Mouse (Mus musculus) CD8-positive naive resting alpha-beta T cell, adult 2 months (primary cell): Measurements from ENCODE around the gene Dusp23.
A peak's percentile ranks its signal among the peaks of the same experiment; 100 is the strongest.

Source experiments
- DNase-seq, 2 experiments: peaks; one replicate each; pipeline ENCODE4 v3.0.0; 2022; ENCODE audit warnings: low read depth in 2 of 2, low spot score in 2 of 2

The Dusp23 gene

DNA sequence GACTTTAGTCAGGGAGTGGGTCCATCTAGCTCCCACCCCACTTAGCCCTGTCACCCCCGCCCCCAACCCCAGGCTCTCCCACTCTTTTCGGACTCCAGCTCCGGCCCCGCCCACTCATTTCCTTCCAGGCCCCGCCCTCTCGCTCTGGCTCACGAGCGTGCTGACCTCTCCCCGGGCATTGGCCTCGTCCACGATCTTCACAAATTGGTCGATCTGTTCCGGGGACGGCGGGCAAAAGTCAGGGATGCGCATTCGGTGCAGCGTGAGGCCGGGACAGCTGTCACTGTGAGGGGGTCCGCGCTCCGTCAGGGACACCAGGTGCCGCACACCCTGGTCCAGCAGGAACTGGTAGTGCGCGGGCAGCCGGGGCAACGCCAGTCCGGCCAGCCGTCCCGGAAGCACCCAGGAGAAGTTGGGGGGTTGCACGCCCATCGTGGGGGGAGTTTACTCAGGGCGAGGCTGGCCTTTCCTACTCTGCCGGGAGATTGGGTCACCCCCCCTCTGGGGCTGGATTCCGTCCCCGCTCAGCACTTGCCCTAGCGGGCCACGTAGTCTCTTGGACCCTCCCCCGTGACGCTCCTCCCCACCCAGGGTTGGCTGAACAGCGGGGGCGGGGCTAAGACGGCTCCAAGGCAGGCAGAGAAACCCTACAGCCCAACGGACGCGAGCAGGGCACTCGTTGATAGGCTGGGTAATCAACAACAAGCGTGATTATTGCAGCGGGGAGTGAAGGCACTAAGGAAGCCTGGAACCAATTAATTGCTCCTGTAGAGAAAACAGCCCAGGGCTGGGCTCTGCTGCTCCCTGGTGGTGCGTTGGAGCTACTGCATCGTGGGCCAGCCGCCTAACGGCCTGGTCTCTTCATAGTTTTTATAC lies at the start of gene Dusp23:
Gene Dusp23 (minus strand): TSS at position 512 of the 876 bp plus-strand sequence.
- peak; percentile 89 to 90 for DNase-seq

DNA sequence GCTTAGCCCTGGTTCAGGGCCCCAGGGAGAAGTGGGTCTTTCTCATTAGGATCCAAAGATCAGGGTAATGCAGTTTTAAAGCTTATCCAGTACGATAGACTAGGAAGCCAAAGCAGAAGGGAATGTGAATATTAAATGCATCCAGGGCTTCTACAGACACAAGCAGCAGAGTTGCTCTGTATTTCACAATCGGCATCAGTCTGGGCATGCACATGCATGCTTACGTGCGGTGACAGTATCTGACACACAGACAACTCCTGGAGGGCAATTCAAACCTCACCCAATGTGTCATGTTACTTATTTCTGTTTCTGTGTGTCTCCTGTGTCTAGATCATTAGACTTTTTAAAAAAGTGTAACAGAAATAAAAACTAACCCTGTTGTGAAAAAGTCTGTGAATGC lies 48.0 kb upstream of the Dusp23 start:
- DNase-seq: no peak

DNA sequence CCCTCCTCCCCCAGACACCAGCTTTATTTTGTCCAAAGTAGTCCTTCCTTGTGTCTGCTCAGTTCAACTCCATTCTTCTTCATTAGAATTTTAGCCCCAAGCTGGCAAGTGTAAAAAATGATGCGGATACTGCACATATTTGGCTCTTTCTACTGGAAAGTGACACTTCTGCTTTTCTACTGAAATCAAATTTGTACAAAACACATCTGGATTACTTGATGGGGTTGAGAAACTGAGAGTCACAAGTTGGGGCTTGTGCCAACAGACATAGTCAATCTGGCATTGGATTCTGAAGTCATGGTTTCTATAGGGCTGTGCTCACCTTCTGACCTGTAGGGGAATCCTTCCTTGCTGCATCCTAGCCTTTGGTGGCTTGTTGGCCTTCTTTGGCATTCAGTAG lies 38.0 kb upstream of the Dusp23 start:
- DNase-seq: no peak

DNA sequence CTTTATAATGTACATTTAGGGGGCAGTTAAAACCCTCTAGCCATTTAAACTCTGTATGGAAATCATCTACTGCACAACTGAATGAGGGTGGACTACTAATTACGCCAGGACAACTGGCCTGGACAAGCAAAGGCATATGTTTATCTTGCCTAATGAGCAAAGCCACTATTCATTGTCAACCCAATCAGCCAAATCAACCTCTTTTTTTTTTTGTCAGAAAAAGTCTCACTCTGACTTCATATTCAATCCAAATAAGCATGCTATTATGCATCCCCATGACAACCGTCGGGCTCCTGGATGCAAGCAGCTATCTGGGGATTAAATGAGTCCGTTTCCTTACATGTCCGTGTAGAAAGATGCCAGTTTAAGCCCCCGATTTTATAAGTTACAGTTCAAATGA lies 34.8 kb upstream of the Dusp23 start:
- DNase-seq: no peak

DNA sequence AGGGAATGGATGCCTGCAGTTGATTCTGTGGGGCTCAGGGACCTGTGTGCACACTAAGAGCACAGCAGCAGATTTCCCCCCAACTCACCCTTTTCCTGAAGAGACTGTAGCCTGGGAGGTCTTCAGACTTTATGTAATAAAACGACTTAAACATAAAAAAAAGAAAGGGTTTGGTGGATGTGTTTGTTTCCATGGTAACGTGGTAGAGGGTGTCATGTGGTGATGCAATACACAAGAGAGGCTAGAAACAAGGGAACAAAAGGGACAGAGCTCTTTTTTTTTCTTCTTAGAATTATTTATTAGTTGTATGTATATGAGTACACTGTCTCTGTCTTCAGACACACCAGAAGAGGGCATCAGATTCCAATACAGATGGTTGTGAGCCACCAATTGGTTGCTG lies 32.7 kb upstream of the Dusp23 start:
- no peak for DNase-seq

DNA sequence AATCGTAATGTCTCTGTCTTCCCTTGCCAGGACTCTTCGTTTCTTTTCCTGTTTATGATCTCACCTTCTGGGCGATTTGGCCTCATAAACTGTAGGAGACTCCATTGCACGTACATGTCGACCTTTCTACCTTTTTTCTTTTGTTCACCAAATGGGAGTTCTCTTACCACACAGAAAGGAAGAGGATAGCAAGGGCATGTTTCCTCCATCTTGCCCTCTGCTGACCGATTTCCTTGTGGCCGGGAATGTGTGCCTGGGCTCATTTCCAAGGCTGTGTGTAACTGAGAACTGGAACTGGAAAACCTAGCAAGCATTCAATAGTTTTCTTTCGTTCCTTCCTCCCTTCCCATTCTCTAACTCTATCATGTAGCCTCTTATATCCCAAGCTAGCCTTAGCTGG lies 26.9 kb upstream of the Dusp23 start:
- no peak for DNase-seq

- no peak for DNase-seq
Measured at GRCm38 (mm10) chr1:172657266-172657665, 24.5 kb upstream of the Dusp23 start.

DNA sequence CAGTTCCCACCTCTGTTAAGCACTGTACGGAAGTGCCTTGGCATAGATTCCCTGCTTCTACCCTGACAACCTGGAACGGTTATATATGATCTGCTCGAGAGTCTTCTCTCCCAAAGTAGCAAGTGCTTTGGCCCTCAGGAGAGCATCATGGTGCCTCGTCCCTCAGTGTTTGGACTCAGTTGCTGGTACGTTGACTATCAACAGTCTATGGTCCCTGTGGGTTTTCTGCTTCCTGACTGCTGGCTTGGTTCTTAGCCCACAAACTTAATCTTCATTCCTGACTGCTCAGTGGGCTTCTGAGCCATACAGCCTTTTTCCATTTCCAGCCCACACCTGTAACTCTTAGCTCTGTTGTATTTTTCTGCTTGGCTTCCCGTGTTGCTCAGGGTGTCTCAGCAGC lies 21.1 kb upstream of the Dusp23 start:
- DNase-seq: no peak

DNA sequence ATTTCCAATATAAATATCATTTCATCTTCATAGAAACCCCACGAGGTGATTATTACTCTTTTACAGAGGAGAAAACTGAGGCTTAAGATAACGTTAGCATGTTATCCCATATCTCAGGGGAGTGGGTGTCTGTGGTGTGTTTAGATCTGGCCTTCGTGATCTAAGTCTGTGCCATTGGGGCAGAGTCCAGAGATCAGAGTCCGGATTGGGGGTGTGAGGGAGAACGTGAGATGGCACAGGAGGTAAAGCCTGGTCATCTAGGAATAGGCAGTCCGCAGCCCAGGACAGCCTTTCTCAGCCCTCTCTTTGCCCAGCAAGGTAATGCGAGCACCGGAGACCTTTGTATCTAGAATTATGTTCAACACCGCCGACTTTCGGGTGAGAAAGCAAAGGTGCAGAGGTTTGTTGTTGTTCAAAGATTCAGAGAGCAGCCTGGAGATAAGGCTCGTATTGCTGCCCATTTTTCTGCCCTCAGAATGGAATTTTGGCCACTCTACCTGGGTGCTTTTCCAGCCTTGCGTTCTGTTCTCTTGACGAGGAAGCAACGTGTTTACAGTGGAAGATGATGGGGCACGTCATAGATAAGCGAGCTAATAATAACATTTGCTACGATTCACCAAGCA lies 19.4 kb upstream of the Dusp23 start:
- DNase-seq: no peak

DNA sequence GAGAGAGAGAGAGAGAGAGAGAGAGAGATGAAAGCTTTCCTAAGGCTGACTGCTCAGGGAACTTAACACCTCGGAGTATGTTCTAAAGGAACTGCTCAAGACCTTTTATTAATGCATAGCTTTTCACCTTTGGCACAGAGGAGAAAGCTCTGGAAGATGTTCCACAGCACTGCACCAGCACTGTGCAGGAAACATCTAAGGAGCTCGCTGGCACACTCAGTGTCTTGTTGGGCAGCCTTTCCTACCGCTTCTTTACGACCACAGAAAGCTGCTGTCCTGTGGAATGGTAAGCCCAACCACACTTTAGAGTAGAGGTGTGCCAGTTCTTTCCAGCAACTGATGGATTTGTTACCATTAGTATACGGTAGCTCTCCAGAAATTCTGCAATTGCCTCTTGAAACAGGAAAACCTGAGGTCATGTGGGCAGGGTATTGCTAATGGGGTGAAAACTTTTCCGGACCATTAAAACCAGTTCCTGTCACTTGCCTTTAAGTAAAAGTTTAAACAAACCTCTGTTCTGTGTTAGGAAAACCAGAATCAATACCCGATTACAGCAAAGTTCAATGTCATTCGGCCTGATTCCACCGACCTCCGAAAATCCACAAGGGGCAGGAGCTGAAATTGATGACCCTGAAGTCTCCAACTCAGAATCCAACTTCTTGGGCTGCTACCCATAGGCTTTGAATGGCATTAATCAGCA lies 18.7 kb upstream of the Dusp23 start:
- DNase-seq: no peak

DNA sequence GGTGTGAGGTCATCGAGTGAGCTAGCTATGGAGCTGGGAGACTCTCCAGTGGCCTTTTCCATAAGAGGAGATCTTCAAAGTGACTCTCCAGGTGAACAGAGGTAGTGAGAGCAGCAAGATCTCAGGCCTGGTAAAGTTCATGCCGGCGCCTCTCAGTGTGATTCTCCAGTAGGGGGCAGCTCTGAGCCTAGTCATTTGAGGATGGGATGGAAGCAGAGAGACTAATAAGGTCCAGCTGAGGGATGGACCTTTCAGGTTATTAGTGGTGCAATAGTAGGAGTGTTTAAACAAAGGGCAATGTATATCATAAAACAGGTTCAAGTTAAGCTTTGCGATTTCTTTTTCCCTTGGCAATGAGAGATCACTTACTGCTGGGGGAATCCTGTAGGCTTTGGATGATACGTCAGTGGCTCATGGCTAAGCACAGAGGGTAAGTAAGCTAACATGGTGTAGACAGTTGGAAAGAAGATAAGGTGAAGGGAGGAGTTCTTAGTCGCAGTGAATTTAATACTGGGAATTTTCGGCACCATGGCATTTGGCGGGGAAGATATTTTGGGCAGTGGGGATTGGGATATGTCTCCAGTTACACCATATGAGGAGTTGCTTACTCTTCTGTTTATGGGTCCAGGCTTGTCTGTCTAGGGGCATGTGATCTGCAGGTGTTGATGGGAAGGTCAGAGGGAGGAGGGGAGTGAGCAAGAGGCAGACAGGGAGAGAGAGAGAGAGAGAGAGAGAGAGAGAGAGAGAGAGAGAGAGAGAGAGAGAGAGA lies 17.9 kb upstream of the Dusp23 start:
- no peak for DNase-seq

GRCm38 (mm10) chr1:172649396-172649795 lies 16.6 kb upstream of the Dusp23 start:
- DNase-seq: no peak

DNA sequence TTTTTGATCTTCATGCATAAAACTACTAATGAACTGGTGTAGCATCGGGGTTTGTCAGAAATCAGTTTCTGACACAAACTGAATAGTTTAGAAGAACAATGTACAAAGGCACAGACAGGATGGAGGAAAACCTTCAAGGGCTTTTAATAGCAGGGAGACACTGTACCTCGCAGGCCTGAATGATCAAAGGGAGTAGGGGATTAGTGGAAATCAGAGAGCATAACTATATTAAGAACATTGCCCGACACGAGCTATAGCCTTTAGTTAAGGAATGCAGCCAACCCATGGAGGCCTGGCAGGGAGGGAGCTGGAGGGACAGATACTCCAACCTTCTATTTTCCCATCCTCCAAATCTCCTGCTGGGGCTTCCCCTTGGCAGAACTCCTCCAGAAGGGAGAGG lies 14.5 kb upstream of the Dusp23 start:
- DNase-seq: no peak

GRCm38 (mm10) chr1:172638781-172639180 lies 6.0 kb upstream of the Dusp23 start:
- DNase-seq: no peak

- no peak for DNase-seq
Measured at GRCm38 (mm10) chr1:172637801-172638200, 5.0 kb upstream of the Dusp23 start.

DNA sequence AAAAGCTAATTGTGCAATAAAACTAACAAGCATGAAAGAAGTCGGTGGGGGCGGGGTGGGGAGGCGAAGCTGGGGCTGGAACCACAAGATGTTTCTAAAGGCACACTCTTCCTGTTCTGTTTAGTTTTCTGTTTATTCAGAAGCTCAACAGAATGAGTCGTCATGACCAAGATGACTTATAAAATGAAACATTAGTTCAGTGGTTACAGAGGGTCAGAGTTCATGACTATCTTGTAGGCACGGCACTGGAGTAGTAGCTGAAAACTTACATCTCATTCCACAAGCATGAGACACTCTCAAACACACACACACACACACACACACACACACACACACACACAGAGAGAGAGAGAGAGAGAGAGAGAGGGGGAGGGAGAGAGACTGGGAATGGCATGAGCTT lies 3.5 kb upstream of the Dusp23 start:
- DNase-seq: no peak

GRCm38 (mm10) chr1:172635258-172635657 lies 2.5 kb upstream of the Dusp23 start:
- no peak for DNase-seq

DNA sequence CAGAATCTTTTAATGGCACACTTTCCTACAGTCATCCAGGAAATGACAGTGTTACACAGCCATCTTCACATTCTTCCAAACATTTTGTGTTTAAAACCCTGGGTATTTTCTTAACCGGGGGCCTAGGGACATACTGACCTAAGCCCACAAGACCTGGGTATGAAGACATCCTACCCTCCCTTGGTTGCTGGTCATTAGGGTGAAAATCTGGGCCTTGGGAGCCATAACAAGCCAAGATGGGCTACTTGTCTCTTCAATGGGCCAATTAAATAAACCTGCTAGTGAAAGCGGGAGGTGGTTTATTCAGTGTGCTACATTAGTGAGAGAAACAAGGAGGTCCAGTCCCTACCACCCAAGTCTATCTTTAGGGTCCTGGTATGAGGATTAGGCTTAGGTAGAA lies 1.4 kb upstream of the Dusp23 start:
- DNase-seq: no peak

DNA sequence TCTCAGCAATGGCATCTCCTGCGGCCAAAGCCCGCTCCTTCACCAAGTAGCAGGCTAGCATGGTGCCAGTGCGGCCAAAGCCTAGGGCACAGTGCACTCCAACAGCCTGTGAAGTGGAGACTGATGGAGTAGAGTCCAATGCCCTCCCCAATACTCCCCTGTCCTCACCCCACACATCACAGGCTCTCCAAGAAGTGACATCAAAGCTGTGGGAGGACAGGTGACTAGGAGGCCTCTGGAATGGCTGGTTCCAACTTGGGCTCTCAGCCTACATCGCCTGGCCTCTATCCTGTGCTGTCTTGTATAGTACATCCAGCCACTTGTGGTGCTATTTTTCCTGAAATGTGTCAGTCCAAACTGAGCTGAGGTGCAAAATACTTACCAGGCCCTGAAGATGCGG lies 1.0 kb downstream of the Dusp23 start:
- DNase-seq: no peak

DNA sequence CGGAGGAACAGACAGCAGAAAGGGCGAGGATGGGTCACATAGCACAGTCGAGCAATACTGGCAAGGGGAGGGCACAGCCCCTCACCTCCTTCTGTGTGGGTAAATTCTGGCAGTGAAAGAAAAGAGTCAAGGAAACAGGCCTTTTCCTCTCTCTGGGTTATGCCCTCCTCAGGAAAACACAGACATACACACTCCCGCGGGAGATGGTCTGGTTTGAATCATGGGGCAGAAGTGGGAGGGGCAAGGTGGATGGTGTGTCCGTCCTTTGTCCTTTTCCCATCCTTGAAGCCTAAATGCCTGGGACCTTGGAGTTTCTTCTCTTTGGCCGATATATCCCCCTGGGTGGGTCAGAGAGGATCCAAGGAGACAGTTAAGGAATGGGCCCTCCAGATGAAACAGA lies 2.9 kb downstream of the Dusp23 start:
- no peak for DNase-seq

DNA sequence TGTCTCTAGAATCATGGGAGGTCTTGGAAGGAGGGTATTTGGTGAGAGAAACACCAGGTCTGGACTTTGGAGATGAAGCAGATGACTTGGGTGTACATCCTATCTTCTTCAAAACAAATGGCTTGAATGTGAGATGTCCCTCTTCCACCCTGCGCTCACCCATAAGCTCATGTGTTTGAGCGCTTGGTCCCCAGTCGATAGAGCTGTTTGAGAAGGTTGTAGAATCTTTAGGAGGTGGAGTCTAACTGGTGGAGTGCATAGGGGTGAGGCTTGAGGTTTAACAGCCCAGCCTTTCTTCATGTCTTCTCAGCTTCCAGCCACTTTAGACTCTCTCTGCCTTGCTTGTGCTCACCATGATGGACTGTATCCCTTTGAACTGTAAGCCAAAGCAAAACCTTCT lies 6.5 kb downstream of the Dusp23 start:
- no peak for DNase-seq
